Mouse (Mus musculus) lung, postnatal 0 days (tissue): ENCODE measurements at regions not wholly inside any gene's neighbourhood (a gene's known extent, or its start where the extent isn't known, plus 50 kb on each side); places are given as distances from the start of the nearest gene placed in this dataset.

Experiments
- ATAC-seq: fragments of 200-750 bp; cut with Nextera tagmentation; 2 replicates; pipeline ENCODE4 v1.8.0; 2017; ENCODE audit warnings: moderate library complexity
- DNase-seq: peaks from one replicate; pipeline ENCODE4 v3.0.0-alpha.2; 2016; ENCODE audit warnings: low spot score
- H3K27ac ChIP-seq: fragments of 300-500 bp; sonication (generic); 2 replicates; pipeline ENCODE4 v1.5.1; 2014; ENCODE audit warnings: antibody characterized with exemption, mild to moderate bottlenecking, low read length, mixed read lengths
- H3K27me3 ChIP-seq: fragments of 300-500 bp; sonication (generic); replicated peaks from 2 replicates; pipeline ENCODE4 v1.6.1; 2014; ENCODE audit warnings: low read length, mixed read lengths; ENCODE audit not compliant: insufficient read depth
- H3K36me3 ChIP-seq: fragments of 300-500 bp; sonication (generic); 2 replicates; pipeline ENCODE4 v1.6.1; 2014; ENCODE audit warnings: low read length, mixed read lengths; ENCODE audit not compliant: insufficient read depth
- H3K4me1 ChIP-seq: fragments of 300-500 bp; sonication (generic); 2 replicates; pipeline ENCODE4 v1.6.1; 2014; ENCODE audit warnings: antibody characterized with exemption, low read depth, low read length, mixed read lengths; ENCODE audit not compliant: insufficient read depth
- H3K4me2 ChIP-seq: fragments of 300-500 bp; sonication (generic); replicated peaks from 2 replicates; pipeline ENCODE4 v1.6.1; 2014; ENCODE audit warnings: low read depth, mild to moderate bottlenecking, low read length, moderate library complexity, mixed read lengths
- H3K4me3 ChIP-seq: fragments of 300-500 bp; sonication (generic); 2 replicates; pipeline ENCODE4 v1.5.1; 2014; ENCODE audit warnings: low read depth, low read length
- H3K9ac ChIP-seq: fragments of 300-500 bp; sonication (generic); replicated peaks from 2 replicates; pipeline ENCODE4 v1.6.1; 2014; ENCODE audit warnings: low read depth, mild to moderate bottlenecking
- H3K9me3 ChIP-seq: fragments of 300-500 bp; sonication (generic); 2 replicates; pipeline ENCODE4 v1.6.1; 2016; ENCODE audit warnings: low read length, mixed read lengths
- CTCF ChIP-seq: IDR thresholded peaks from 2 replicates; pipeline ENCODE4 v1.5.1; 2016; ENCODE audit warnings: antibody characterized with exemption, mild to moderate bottlenecking
- EP300 ChIP-seq: IDR thresholded peaks from 2 replicates; pipeline ENCODE4 v1.6.1; 2016; ENCODE audit warnings: antibody characterized with exemption, mild to moderate bottlenecking, control low read depth
- WGBS: fragments of 180-500 bp; shearing (Covaris S2); extraction: QIAGEN DNeasy Blood & Tissue Kit; methylation state at CpG from one replicate; pipeline ENCODE4 v1.1.7; 2014; 5-methylcytosine and 5-hydroxymethylcytosine counted together

GRCm38 (mm10) chr13:47848371-47849188 lies 412.4 kb upstream of the Id4 start:
- 28% methylated on average over 11 of the region's 11 CpGs for WGBS
- TF ChIP-seq CTCF = no peak
- TF ChIP-seq EP300 = no peak
- ATAC-seq (peak; percentile 49), DNase-seq (peak; percentile 36)
- Histone ChIP-seq H3K4me1 (peaks cover 4% of the 10 kb centered on the region; the same call in 1 of the 2 replicates), H3K36me3 (no peaks in the 10 kb centered on the region), H3K9ac (no peak overlapping the region), H3K27ac (no peak overlapping the region), H3K4me2 (no peak overlapping the region), H3K9me3 (no peaks in the 10 kb centered on the region), H3K4me3 (no peak overlapping the region), H3K27me3 (no peaks in the 10 kb centered on the region)

GRCm38 (mm10) chr13:47855422-47856108 lies 405.5 kb upstream of the Id4 start:
- H3K27ac ChIP-seq = no peak overlapping the region
- no peaks in the 10 kb centered on the region for H3K27me3 ChIP-seq
- ATAC-seq (no peak), DNase-seq (no peak)
- TF ChIP-seq EP300 (no peak), CTCF (no peak)
- peak overlapping the region; percentile 23; the same call in 1 of the 2 replicates for H3K4me2 ChIP-seq
- no peak overlapping the region for H3K9ac ChIP-seq
- 14% methylated on average over 22 of the region's 22 CpGs for WGBS
- H3K4me1 ChIP-seq = no peaks in the 10 kb centered on the region
- no peaks in the 10 kb centered on the region for H3K9me3 ChIP-seq
- H3K4me3 ChIP-seq = no peak overlapping the region
- no peaks in the 10 kb centered on the region for H3K36me3 ChIP-seq

- Histone ChIP-seq H3K9ac (no peak overlapping the region), H3K9me3 (no peaks in the 10 kb centered on the region), H3K27me3 (no peaks in the 10 kb centered on the region), H3K27ac (no peak overlapping the region), H3K36me3 (no peaks in the 10 kb centered on the region), H3K4me1 (no peaks in the 10 kb centered on the region), H3K4me2 (no peak overlapping the region), H3K4me3 (no peak overlapping the region)
- TF ChIP-seq EP300 (no peak), CTCF (no peak)
- ATAC-seq (no peak), DNase-seq (no peak)
- WGBS = 72% methylated on average over 4 of the region's 4 CpGs
Observed at GRCm38 (mm10) chr13:47858946-47859345, 402.1 kb upstream of the Id4 start.

- H3K9me3 ChIP-seq = no peaks in the 10 kb centered on the region
- no peak overlapping the region for H3K4me3 ChIP-seq
- H3K9ac ChIP-seq = no peak overlapping the region
- no peak for TF ChIP-seq CTCF
- no peak for TF ChIP-seq EP300
- WGBS = 53% methylated on average over 8 of the region's 8 CpGs
- H3K4me2 ChIP-seq = no peak overlapping the region
- H3K4me1 ChIP-seq = no peaks in the 10 kb centered on the region
- H3K27ac ChIP-seq = no peak overlapping the region
- no peaks in the 10 kb centered on the region for H3K36me3 ChIP-seq
- no peak for ATAC-seq
- H3K27me3 ChIP-seq = no peaks in the 10 kb centered on the region
- no peak for DNase-seq
Observed at GRCm38 (mm10) chr13:47860316-47860715, 400.7 kb upstream of the Id4 start.

- Histone ChIP-seq H3K36me3 (no peaks in the 10 kb centered on the region), H3K4me2 (no peak overlapping the region), H3K27ac (no peak overlapping the region), H3K9ac (no peak overlapping the region), H3K4me1 (no peaks in the 10 kb centered on the region), H3K27me3 (no peaks in the 10 kb centered on the region), H3K4me3 (no peak overlapping the region), H3K9me3 (no peaks in the 10 kb centered on the region)
- DNase-seq (no peak), ATAC-seq (no peak; the same call in 1 of the 2 replicates)
- TF ChIP-seq EP300 = no peak
- no peak for TF ChIP-seq CTCF
- WGBS = 38% methylated on average over 3 of the region's 3 CpGs
Observed at GRCm38 (mm10) chr13:47862896-47863295, 398.1 kb upstream of the Id4 start.

GRCm38 (mm10) chr13:47868656-47869055 lies 392.4 kb upstream of the Id4 start:
- DNase-seq = no peak
- Histone ChIP-seq H3K4me3 (no peak overlapping the region), H3K9ac (no peak overlapping the region), H3K9me3 (no peaks in the 10 kb centered on the region), H3K27me3 (no peaks in the 10 kb centered on the region), H3K36me3 (no peaks in the 10 kb centered on the region), H3K4me1 (no peaks in the 10 kb centered on the region), H3K27ac (no peak overlapping the region), H3K4me2 (no peak overlapping the region)
- ATAC-seq = no peak
- 50% methylated on average over 4 of the region's 4 CpGs for WGBS
- TF ChIP-seq EP300 (no peak), CTCF (no peak)
